Mouse (Mus musculus) midbrain, embryonic 14.5 days (tissue): ENCODE measurements around the gene Smarcal1. TPM values are rescaled to one million over a fixed set of nuclear protein-coding genes. Genes with fewer than 3 reads are reported as not detected.

Source experiments
- ATAC-seq: fragments of 200-750 bp; cut with Nextera tagmentation; 2 replicates; pipeline ENCODE4 v1.8.0; 2017; ENCODE audit warnings: moderate number of reproducible peaks, moderate library complexity; ENCODE audit not compliant: low FRiP score, low TSS enrichment
- DNase-seq: peaks from one replicate; pipeline ENCODE4 v3.0.0-alpha.2; 2015
- H3K27ac ChIP-seq: fragments of 300-500 bp; sonication (generic); replicated peaks from 2 replicates; pipeline ENCODE4 v1.5.1; 2014; ENCODE audit warnings: mild to moderate bottlenecking, low read depth, low read length, moderate library complexity
- H3K27me3 ChIP-seq: fragments of 300-500 bp; sonication (generic); 2 replicates; pipeline ENCODE4 v1.6.1; 2014; ENCODE audit warnings: low read length, control low read depth, mixed read lengths; ENCODE audit not compliant: control insufficient read depth, insufficient read depth
- H3K36me3 ChIP-seq: fragments of 300-500 bp; sonication (generic); 2 replicates; pipeline ENCODE4 v1.6.1; 2014; ENCODE audit warnings: low read length, control low read depth; ENCODE audit not compliant: control insufficient read depth, insufficient read depth
- H3K4me1 ChIP-seq: fragments of 300-500 bp; sonication (generic); 2 replicates; pipeline ENCODE4 v1.6.1; 2014; ENCODE audit warnings: mild to moderate bottlenecking, antibody characterized with exemption, low read length, control low read depth; ENCODE audit not compliant: control insufficient read depth, insufficient read depth
- H3K4me2 ChIP-seq: fragments of 300-500 bp; sonication (generic); 2 replicates; pipeline ENCODE4 v1.6.1; 2014; ENCODE audit warnings: mild to moderate bottlenecking, low read length, moderate library complexity
- H3K4me3 ChIP-seq: fragments of 300-500 bp; sonication (generic); replicated peaks from 2 replicates; pipeline ENCODE4 v1.5.1; 2014; ENCODE audit warnings: low read depth, low read length
- H3K9ac ChIP-seq: fragments of 300-500 bp; sonication (generic); replicated peaks from 2 replicates; pipeline ENCODE4 v1.6.1; 2014; ENCODE audit warnings: mild to moderate bottlenecking, low read length, moderate library complexity
- H3K9me3 ChIP-seq: fragments of 300-500 bp; sonication (generic); 2 replicates; pipeline ENCODE4 v1.6.1; 2016; ENCODE audit warnings: low read length, control low read depth, mixed read lengths; ENCODE audit not compliant: control insufficient read depth
- WGBS: fragments of 180-500 bp; shearing (Covaris S2); extraction: QIAGEN DNeasy Blood & Tissue Kit; methylation state at CpG from one replicate; pipeline ENCODE4 v1.1.7; 2014; 5-methylcytosine and 5-hydroxymethylcytosine counted together
- polyA plus RNA-seq: library from polyadenylated mRNA; unstranded; fragments of >200 nt; fragmentation: Nextera tagmentation; extraction: Ambion mirVana; gene quantifications from 2 replicates; pipeline ENCODE4 v1.2.1, GENCODE M21; 2014

The Smarcal1 gene
- polyA plus RNA-seq, 1 experiment from 2014 or later = 35.9 TPM

DNA sequence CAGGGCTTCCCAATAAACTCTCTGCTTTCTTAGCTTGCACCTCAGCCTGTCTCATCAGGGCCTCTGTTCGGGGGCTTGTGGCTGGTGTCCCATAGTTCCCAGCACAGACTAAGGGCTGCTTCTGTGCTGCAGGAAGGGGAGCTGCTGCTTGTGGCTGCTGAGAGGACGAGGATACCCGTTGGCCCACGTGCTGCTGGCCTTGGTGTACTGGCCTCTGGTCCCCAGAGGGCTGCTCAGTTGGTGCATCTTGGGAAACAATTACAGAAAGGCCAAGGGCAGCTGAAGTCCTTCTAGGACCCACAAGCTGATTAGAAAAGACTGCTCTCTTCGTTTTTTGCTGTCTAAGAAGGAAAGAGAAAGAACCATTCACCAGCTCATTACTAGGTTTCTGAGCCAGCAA is 13.2 kb downstream of the Smarcal1 start:
- Histone ChIP-seq H3K4me1 (no peaks in the 10 kb centered on the region), H3K9ac (no peak overlapping the region), H3K9me3 (no peaks in the 10 kb centered on the region), H3K27ac (no peak overlapping the region), H3K27me3 (no peaks in the 10 kb centered on the region), H3K4me2 (no peak overlapping the region), H3K4me3 (no peak overlapping the region), H3K36me3 (peaks cover 89% of the 10 kb centered on the region)
- WGBS = 77% methylated on average over 5 of the region's 5 CpGs
- ATAC-seq (no peak), DNase-seq (no peak)

DNA sequence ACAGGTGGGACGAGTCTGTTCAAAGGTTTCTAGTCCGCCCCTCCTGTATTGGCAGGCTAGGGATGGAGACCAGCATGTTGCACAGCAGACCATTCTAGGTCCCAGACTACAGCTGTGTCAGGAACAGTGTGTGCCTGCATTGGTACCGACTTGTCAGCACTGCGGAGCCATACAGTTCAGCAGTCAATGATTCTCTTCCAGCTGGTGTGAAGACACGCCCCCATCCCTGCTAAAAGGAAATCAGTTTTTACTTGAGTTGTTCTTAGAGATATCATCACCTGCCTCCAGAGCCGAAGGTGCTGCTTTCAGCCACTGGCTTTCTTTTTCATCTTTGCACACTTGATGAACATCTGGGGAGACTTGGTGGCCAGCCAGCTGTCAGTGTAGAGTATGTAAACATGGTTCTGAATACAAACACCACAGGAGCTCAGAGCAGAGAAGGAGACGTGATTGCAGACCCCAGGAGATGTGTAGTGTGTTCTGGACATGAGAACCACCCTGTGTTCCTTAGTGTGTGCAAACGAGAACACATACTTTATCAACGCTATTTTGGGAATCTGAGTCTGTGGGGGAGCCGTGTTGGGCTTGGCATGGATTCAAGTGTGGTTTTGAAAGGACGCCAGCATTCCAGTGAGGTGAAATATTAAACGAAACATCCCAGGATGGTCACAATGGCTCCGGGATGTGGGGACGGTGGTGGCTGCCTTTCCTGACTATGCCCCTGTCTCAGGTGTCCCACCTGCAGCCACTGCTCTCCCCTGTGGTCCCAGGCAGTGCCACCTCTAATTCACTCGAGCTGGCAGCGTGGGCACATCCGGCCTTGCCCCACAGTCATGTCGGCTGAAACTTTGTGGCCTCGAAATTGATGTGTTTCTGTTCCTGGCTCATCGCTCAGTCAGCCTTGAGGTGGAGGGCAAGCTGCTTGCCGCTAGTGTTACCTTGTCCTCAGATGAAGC is 16.4 kb downstream of the Smarcal1 start:
- DNase-seq = no peak

DNA sequence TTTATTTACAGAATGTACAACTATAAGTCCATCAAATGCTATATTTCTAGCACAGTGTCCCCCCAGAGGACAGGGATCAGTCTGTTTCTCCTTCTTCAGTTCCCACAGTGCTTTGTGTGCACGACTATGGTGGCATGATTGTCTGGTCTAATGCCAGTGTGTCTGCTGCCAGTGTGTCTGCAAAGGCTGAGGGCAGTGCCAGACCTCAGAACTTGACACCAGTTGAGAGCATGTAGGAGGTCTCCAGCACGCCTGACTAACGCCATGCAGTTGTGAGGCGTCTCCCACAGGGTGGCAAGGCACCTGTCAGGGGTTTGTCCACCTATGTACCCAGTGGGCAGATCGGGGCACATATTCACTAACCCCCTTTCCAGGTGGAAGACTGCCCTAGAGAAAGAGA is 17.7 kb downstream of the Smarcal1 start:
- Histone ChIP-seq H3K4me2 (no peak overlapping the region), H3K36me3 (peaks cover 78% of the 10 kb centered on the region), H3K9ac (no peak overlapping the region), H3K9me3 (no peaks in the 10 kb centered on the region), H3K4me3 (no peak overlapping the region), H3K4me1 (no peaks in the 10 kb centered on the region), H3K27ac (no peak overlapping the region), H3K27me3 (no peaks in the 10 kb centered on the region)
- WGBS = 94% methylated on average over 5 of the region's 5 CpGs
- DNase-seq (no peak), ATAC-seq (no peak)

More for the DNA sequence above, 16.4 kb downstream of the Smarcal1 start:
- Histone ChIP-seq H3K36me3 (peaks cover 83% of the 10 kb centered on the region), H3K4me3 (no peak overlapping the region), H3K9ac (no peak overlapping the region), H3K4me1 (no peaks in the 10 kb centered on the region), H3K4me2 (no peak overlapping the region), H3K27ac (no peak overlapping the region), H3K27me3 (no peaks in the 10 kb centered on the region), H3K9me3 (no peaks in the 10 kb centered on the region)
- no peak for ATAC-seq
- 87% methylated on average over 21 of the region's 21 CpGs for WGBS

DNA sequence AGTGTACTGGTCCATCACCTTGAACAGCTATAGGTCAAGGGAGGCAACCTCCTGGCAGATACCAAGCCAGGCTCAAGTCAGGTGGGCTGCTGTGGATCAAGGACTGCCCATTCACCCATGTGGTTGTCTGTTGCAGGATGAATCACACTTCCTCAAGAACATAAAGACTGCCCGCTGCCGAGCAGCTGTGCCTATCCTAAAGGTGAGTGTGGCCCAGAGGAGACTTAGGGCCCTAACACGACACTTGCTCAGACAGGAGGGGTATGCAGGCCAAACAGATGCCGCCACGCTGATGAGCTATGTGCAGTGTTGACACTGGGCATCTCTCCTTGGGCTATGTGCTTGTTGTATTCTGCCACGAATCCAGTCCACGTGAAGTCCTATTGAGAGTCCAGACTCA is 18.2 kb downstream of the Smarcal1 start:
- Histone ChIP-seq H3K9ac (no peak overlapping the region), H3K27me3 (no peaks in the 10 kb centered on the region), H3K9me3 (no peaks in the 10 kb centered on the region), H3K4me3 (no peak overlapping the region), H3K4me2 (no peak overlapping the region), H3K36me3 (peaks cover 78% of the 10 kb centered on the region), H3K4me1 (no peaks in the 10 kb centered on the region), H3K27ac (no peak overlapping the region)
- 90% methylated on average over 7 of the region's 7 CpGs for WGBS
- DNase-seq = no peak
- ATAC-seq = no peak

GRCm38 (mm10) chr1:72602186-72602585 is 19.1 kb downstream of the Smarcal1 start:
- Histone ChIP-seq H3K36me3 (peaks cover 77% of the 10 kb centered on the region), H3K27ac (no peak overlapping the region)
- WGBS = 94% methylated on average over 5 of the region's 5 CpGs

DNA sequence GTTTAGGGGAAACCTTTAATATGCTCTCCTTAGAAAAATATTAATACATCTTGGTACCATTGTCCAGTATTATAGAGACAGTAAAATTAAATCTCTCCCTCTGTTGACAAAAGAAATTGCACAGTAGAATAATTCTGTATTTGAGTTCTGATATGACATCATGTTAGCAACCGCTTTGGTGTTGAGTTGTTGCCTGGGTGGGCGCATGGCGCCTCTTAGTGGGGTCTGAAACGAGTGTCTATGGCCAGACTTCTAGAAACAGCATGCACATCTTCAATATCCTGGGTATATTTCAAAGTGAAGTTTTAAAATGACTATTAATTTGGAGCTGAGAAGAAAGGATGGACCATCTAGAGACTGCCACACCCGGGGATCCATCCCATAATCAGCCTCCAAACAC is 19.8 kb downstream of the Smarcal1 start:
- H3K9me3 ChIP-seq = no peaks in the 10 kb centered on the region
- H3K27ac ChIP-seq = no peak overlapping the region
- ATAC-seq = no peak
- H3K4me1 ChIP-seq = no peaks in the 10 kb centered on the region
- H3K4me3 ChIP-seq = no peak overlapping the region
- no peak overlapping the region for H3K9ac ChIP-seq
- H3K36me3 ChIP-seq = peaks cover 77% of the 10 kb centered on the region
- no peak overlapping the region for H3K4me2 ChIP-seq
- WGBS = 91% methylated on average over 5 of the region's 5 CpGs
- H3K27me3 ChIP-seq = no peaks in the 10 kb centered on the region
- peak; percentile 35 for DNase-seq

More at GRCm38 (mm10) chr1:72602186-72602585, 19.1 kb downstream of the Smarcal1 start:
- Histone ChIP-seq H3K4me3 (no peak overlapping the region), H3K9me3 (no peaks in the 10 kb centered on the region), H3K4me1 (no peaks in the 10 kb centered on the region), H3K27me3 (no peaks in the 10 kb centered on the region), H3K4me2 (no peak overlapping the region), H3K9ac (no peak overlapping the region)
- ATAC-seq = no peak
- no peak for DNase-seq

GRCm38 (mm10) chr1:72606186-72606673 is 23.2 kb downstream of the Smarcal1 start:
- Histone ChIP-seq H3K9me3 (no peaks in the 10 kb centered on the region), H3K36me3 (peaks cover 79% of the 10 kb centered on the region), H3K27me3 (no peaks in the 10 kb centered on the region), H3K4me3 (no peak overlapping the region), H3K27ac (no peak overlapping the region), H3K4me2 (no peak overlapping the region), H3K4me1 (no peaks in the 10 kb centered on the region), H3K9ac (no peak overlapping the region)
- WGBS = 88% methylated on average over 12 of the region's 12 CpGs
- ATAC-seq = no peak
- DNase-seq = no peak

GRCm38 (mm10) chr1:72609129-72609528 is 26.1 kb downstream of the Smarcal1 start:
- Histone ChIP-seq H3K9me3 (no peaks in the 10 kb centered on the region), H3K9ac (no peak overlapping the region), H3K4me3 (no peak overlapping the region), H3K36me3 (peaks cover 90% of the 10 kb centered on the region), H3K4me1 (no peaks in the 10 kb centered on the region), H3K4me2 (no peak overlapping the region), H3K27ac (no peak overlapping the region), H3K27me3 (no peaks in the 10 kb centered on the region)
- ATAC-seq (no peak), DNase-seq (no peak)
- WGBS = 90% methylated on average over 10 of the region's 10 CpGs
